Mouse (Mus musculus) stomach, embryonic 14.5 days (tissue): ENCODE data around the gene Abhd2. TPM values are rescaled to one million over a fixed set of nuclear protein-coding genes. Genes with fewer than 3 reads are reported as not detected.

Experiments
- ATAC-seq: fragments of 200-750 bp; cut with Nextera tagmentation; 2 replicates; pipeline ENCODE4 v1.8.0; 2017; ENCODE audit warnings: low read depth, moderate TSS enrichment; ENCODE audit not compliant: insufficient number of reproducible peaks, insufficient read depth, low FRiP score
- H3K27ac ChIP-seq: fragments of 300-500 bp; sonication (generic); 2 replicates; pipeline ENCODE4 v1.5.1; 2014; ENCODE audit warnings: mild to moderate bottlenecking, low read length, moderate library complexity, mixed read lengths
- H3K27me3 ChIP-seq: fragments of 300-500 bp; sonication (generic); 2 replicates; pipeline ENCODE4 v1.6.1; 2014; ENCODE audit warnings: low read length, control low read depth, mixed read lengths; ENCODE audit not compliant: control insufficient read depth, insufficient read depth
- H3K36me3 ChIP-seq: fragments of 300-500 bp; sonication (generic); 2 replicates; pipeline ENCODE4 v1.6.1; 2014; ENCODE audit warnings: mild to moderate bottlenecking, control low read depth, low read length, moderate library complexity, mixed read lengths; ENCODE audit not compliant: control insufficient read depth, insufficient read depth
- H3K4me1 ChIP-seq: fragments of 300-500 bp; sonication (generic); 2 replicates; pipeline ENCODE4 v1.6.1; 2014; ENCODE audit warnings: low read length, control low read depth, mixed read lengths; ENCODE audit not compliant: control insufficient read depth, insufficient read depth
- H3K4me2 ChIP-seq: fragments of 300-500 bp; sonication (generic); replicated peaks from 2 replicates; pipeline ENCODE4 v1.6.1; 2014; ENCODE audit warnings: low read depth, low read length, control low read depth
- H3K4me3 ChIP-seq: fragments of 300-500 bp; sonication (generic); 2 replicates; pipeline ENCODE4 v1.5.1; 2014; ENCODE audit warnings: low read depth, low read length, control low read depth
- H3K9ac ChIP-seq: fragments of 300-500 bp; sonication (generic); replicated peaks from 2 replicates; pipeline ENCODE4 v1.6.1; 2014; ENCODE audit warnings: low read depth, mild to moderate bottlenecking, control low read depth, low read length, moderate library complexity, mixed read lengths
- H3K9me3 ChIP-seq: fragments of 300-500 bp; sonication (generic); 2 replicates; pipeline ENCODE4 v1.6.1; 2016; ENCODE audit warnings: low read depth, low read length, control low read depth; ENCODE audit not compliant: control insufficient read depth
- WGBS: fragments of 180-500 bp; shearing (Covaris S2); extraction: QIAGEN DNeasy Blood & Tissue Kit; methylation state at CpG from one replicate; pipeline ENCODE4 v1.1.7; 2014; 5-methylcytosine and 5-hydroxymethylcytosine counted together
- polyA plus RNA-seq: library from polyadenylated mRNA; unstranded; fragments of >200 nt; fragmentation: Nextera tagmentation; extraction: Ambion mirVana; gene quantifications from 2 replicates; pipeline ENCODE4 v1.2.1, GENCODE M21; 2014

The Abhd2 gene
- polyA plus RNA-seq, 1 experiment from 2014 or later: 15.0 TPM

DNA sequence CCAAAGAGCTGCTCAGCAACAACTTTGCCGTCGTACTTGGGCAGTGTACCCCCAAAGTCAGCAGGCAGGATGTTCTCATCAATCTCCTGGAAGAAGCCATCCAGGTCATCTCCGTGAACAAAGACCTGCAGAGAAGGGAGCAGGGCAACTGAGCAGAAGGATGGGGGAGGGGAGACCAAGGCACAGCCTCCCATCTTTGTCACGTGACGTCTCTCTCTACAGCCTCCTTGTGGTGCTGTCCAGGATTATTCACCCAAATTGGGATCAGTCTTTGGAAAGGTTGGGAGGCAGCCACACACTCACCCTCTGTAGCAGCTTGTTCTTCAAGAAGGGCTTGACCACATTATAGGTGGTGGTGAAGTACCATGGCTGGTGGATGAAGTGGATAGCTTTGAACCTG lies 102.6 kb downstream of the Abhd2 start:
- Histone ChIP-seq H3K4me3 (no peak overlapping the region), H3K36me3 (no peaks in the 10 kb centered on the region), H3K27ac (no peak overlapping the region), H3K27me3 (no peaks in the 10 kb centered on the region), H3K9me3 (no peaks in the 10 kb centered on the region), H3K4me2 (no peak overlapping the region), H3K9ac (no peak overlapping the region), H3K4me1 (peaks cover 2% of the 10 kb centered on the region; the same call in 1 of the 2 replicates)
- 72% methylated on average over 5 of the region's 5 CpGs for WGBS
- no peak for ATAC-seq

DNA sequence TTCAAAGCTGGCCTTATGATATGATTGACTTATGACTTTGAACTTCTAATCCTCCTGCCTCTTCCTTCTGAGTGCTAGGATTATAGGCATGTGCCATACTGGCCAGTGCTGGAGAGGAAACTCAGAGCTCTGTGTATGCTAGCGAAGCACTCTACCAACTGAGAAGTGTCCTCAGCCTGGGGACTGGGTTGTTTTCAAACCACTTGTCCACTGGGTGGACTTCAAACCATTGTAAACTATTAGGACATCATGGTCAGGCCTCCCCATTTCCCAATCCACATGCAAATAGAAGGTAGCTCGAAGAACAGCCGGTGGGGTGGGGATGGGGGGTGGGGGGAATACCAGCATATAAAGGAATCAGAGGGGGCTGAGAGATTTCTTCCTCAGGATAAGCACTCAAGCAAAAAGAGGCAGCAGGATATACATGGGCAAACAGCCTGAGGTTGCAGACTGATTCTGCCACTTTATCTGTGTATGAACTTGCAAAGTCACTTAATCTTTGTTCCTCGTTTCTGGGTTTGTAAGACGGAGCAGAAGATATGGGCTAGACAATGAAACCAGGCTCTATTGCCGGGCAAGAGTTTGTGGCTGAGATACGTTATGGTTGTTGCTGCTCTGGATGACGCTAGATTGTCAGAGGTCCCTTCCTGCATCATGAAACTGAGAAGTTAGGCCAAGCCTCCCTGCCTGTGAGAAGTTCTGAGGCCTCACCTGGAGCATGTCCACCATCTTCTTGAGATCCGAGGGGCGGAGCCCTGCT lies 103.7 kb downstream of the Abhd2 start:
- 79% methylated on average over 10 of the region's 10 CpGs for WGBS
- Histone ChIP-seq H3K27me3 (no peaks in the 10 kb centered on the region), H3K4me2 (no peak overlapping the region), H3K36me3 (no peaks in the 10 kb centered on the region), H3K9ac (no peak overlapping the region), H3K9me3 (no peaks in the 10 kb centered on the region), H3K27ac (no peak overlapping the region), H3K4me1 (peaks cover 2% of the 10 kb centered on the region; the same call in 1 of the 2 replicates), H3K4me3 (no peak overlapping the region)
- ATAC-seq: no peak

DNA sequence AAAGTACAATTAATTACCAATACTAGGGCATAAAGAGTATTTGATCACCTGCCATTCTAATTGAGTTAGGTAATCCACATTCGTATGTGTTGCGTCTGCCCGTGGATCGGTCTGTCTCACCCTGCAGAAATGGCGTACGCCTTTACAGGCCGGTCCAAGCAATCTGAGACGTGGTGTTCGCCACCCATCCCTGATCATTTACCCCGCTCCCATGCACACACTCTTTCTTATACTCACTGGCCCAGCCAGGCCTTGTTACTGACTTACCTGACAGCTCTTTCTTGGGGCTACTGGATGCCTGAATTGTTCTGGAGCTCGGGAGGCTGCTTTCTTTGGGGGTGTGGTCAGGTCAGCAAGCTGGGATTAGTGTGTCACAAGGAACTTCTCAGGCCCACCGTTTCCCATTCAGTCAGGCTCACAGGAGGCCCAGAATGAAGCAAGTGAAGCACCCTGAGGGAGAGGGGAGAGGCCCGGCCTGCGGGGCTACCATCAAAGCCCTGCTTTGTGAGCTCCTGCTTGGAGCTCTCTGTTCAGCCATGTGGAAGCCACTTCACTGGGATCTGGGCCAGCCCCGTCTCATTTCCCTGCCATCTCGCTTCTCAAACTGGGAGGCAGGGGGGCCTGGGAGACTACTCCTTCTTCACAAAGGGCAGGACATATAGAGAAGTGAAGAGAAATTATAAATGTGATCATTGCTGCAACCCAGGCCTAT lies 113.6 kb downstream of the Abhd2 start, which contains the start of gene Rlbp1:
Rlbp1 (minus strand) TSS at position 627 of the 712 bp plus-strand sequence.
- H3K4me1 ChIP-seq: no peaks in the 10 kb centered on the region
- H3K4me3 ChIP-seq: no peak within 1 kb of the TSS
- no peak within 1 kb of the TSS for H3K9ac ChIP-seq
- ATAC-seq: no peak
- H3K9me3 ChIP-seq: no peaks in the 10 kb centered on the region
- no peaks in the 10 kb centered on the region for H3K27me3 ChIP-seq
- no peak within 1 kb of the TSS for H3K27ac ChIP-seq
- no peak within 1 kb of the TSS for H3K4me2 ChIP-seq
- no peaks in the 10 kb centered on the region for H3K36me3 ChIP-seq
- WGBS: 55% methylated on average over 16 of the region's 16 CpGs

DNA sequence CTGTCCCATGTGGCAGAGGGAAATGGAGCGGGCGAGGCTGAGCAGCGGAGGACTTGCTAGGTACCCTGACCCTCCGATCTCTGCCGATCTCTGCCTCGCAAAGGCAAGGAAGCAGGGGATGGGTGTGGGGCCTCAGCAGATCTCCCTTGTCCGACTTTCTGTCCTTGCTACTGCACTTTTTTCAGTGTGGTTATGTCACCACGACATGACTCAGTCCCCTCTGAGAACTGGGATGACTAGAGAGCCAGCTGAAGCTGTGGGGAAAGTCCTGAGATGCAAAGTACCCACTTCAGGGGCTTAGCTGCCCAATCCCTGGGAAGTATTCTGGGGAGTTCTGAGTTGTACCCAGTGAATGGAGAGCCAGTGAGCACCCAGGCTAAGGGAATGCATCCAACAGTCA lies 114.1 kb downstream of the Abhd2 start:
- WGBS: 75% methylated on average over 8 of the region's 8 CpGs
- H3K4me3 ChIP-seq: no peak overlapping the region
- no peaks in the 10 kb centered on the region for H3K36me3 ChIP-seq
- no peak overlapping the region for H3K27ac ChIP-seq
- no peaks in the 10 kb centered on the region for H3K27me3 ChIP-seq
- no peak for ATAC-seq
- no peak overlapping the region for H3K9ac ChIP-seq
- H3K9me3 ChIP-seq: no peaks in the 10 kb centered on the region
- no peaks in the 10 kb centered on the region for H3K4me1 ChIP-seq
- H3K4me2 ChIP-seq: no peak overlapping the region

DNA sequence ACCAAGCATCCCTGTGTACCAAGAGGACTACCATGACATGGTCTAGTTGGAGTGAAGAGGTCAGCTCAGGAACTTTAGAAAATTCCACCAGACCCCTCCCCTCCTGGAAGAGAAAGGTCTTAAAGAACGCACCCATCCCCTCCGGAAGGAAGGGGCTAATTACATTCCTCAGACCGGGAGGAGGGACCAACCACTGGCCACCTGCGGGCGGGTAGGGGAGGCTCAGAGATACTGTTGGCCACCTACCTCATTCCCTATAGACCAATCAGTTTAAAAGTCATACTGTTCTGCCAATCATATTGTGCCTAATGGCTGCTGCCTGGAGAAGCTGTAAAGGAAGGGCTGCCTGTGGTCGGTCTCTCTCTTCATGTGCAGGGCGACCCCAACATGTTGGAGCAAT lies 115.0 kb downstream of the Abhd2 start:
- H3K36me3 ChIP-seq: no peaks in the 10 kb centered on the region
- no peak overlapping the region for H3K4me3 ChIP-seq
- H3K9me3 ChIP-seq: no peaks in the 10 kb centered on the region
- ATAC-seq: no peak
- no peak overlapping the region for H3K9ac ChIP-seq
- peaks cover 3% of the 10 kb centered on the region for H3K4me1 ChIP-seq
- no peak overlapping the region for H3K4me2 ChIP-seq
- WGBS: 49% methylated on average over 7 of the region's 7 CpGs
- no peaks in the 10 kb centered on the region for H3K27me3 ChIP-seq
- H3K27ac ChIP-seq: no peak overlapping the region

DNA sequence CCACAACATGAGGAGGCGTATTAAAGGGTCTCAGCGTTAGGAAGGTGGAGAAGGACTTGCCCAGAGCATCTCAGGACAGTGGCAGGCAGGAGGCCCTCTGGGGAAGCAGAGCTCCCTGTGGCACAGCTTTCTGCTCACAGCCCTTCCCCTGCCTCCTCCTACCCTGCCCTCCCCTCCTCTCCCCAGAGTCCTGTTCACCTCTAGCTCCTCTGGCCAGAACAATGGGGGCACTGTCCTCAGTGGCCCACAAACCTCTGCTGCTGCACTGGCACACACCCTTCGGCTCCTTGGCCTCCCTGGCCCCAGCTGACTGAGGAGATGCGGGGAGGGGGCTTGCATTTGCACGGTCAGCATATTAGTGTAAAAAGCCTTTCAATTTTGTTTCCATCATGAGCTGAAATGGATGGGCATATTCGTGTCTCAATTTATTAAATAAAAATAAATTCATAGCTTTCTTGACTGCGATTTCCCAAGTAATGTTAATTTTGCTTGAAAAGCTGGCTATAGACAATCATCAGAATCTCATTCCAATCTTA lies 115.7 kb downstream of the Abhd2 start:
- no peak overlapping the region for H3K9ac ChIP-seq
- no peak overlapping the region for H3K4me3 ChIP-seq
- peaks cover 6% of the 10 kb centered on the region for H3K4me1 ChIP-seq
- no peak overlapping the region for H3K4me2 ChIP-seq
- no peak; the same call in 1 of the 2 replicates for ATAC-seq
- H3K36me3 ChIP-seq: no peaks in the 10 kb centered on the region
- 72% methylated on average over 7 of the region's 7 CpGs for WGBS
- H3K27ac ChIP-seq: no peak overlapping the region
- H3K27me3 ChIP-seq: no peaks in the 10 kb centered on the region
- no peaks in the 10 kb centered on the region for H3K9me3 ChIP-seq

DNA sequence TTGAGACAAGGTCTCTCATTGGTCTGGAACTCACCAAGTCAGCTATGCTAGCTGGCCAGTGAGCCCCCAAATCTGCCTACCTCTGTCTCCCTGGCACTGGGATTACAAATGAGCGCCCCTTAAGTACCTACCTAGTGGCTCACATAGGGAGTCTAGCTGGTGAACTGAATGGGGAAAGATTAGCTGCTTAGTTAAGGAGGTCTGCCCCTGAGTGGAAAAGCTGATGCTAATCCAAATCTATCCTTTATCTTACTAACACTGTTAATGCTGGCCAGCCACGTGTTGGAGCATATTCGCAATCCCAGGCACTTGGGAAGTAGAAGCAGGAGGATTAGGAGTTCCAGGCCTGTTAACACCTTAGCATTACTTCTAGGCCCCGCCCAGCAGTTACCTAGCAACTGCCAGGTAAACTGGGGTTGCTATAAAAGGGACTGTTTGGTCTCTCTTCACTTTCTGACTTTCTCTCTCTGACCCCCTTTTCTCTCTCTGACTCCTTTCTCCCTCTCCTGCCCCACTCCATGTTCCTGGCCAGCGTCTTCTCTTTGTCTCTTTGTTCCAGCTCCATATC lies 117.2 kb downstream of the Abhd2 start:
- H3K27ac ChIP-seq: no peak overlapping the region
- WGBS: 55% methylated on average over 5 of the region's 5 CpGs
- no peaks in the 10 kb centered on the region for H3K36me3 ChIP-seq
- no peak overlapping the region for H3K4me2 ChIP-seq
- no peaks in the 10 kb centered on the region for H3K27me3 ChIP-seq
- ATAC-seq: no peak
- no peak overlapping the region for H3K4me3 ChIP-seq
- no peak overlapping the region for H3K9ac ChIP-seq
- no peaks in the 10 kb centered on the region for H3K9me3 ChIP-seq
- H3K4me1 ChIP-seq: peaks cover 6% of the 10 kb centered on the region

DNA sequence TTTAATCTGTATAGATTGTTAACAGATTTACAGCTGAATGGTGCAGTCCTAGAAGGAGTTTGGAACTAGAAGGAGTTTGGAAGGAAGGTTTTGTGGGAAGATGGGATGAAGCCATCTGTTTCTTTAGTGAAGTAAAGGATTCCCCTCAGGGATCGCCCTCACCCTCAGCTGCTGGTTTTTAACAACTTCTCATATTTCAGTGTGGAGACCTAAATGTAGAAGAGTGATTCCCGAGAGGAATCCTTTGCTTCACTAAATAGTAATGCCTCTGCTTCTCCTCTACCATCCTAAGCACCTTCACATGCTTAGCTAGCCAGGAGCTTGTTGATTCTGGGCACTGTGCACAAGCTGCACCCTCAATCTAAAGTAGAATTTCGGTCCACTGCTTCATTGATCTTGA lies 118.5 kb downstream of the Abhd2 start:
- peak overlapping the region; percentile 48; the same call in 1 of the 2 replicates for H3K9ac ChIP-seq
- H3K36me3 ChIP-seq: no peaks in the 10 kb centered on the region
- ATAC-seq: no peak; the same call in 1 of the 2 replicates
- H3K27ac ChIP-seq: peak overlapping the region; percentile 59
- H3K4me1 ChIP-seq: peaks cover 6% of the 10 kb centered on the region
- H3K4me3 ChIP-seq: peak overlapping the region; percentile 56
- no peaks in the 10 kb centered on the region for H3K9me3 ChIP-seq
- H3K4me2 ChIP-seq: peak overlapping the region; percentile 92
- WGBS: 1% methylated on average over 3 of the region's 3 CpGs
- H3K27me3 ChIP-seq: no peaks in the 10 kb centered on the region
